In genomic region chr17:49951491-49951855, GRCm38 (mm10) we compare ENCODE assay signal across 7 mouse cellular contexts.
A peak's percentile ranks its signal among the peaks of the same experiment; 100 is the strongest.
DNase-seq lines count a peak whose midpoint lies in the region; ATAC-seq lines count a peak whose summit lies in the region.

No protein-coding gene starts in this region.

- ATAC-seq in megakaryocyte, adult 5-6 weeks (ENCODE audit: poor library complexity, severe bottlenecking): peak; percentile 74

- DNase-seq in adrenal gland, postnatal 14 days: peak; percentile 82
- peak; percentile 88 for DNase-seq in embryo, embryonic 10 days (ENCODE audit: low spot score)
- peak; percentile 84 for DNase-seq in gastrocnemius, postnatal 10 days
- peak; percentile 73 for DNase-seq in hindlimb bud, embryonic 11.5 days (ENCODE audit: extremely low spot score, low read depth, low spot score)
- peak; percentile 81 to 88 for DNase-seq in left cerebral cortex, adult 18-20 months (ENCODE audit: low spot score in 2 of 2)
- DNase-seq in right cerebral cortex, postnatal 25 days: peak; percentile 70

Comparison
In these comparisons a context has a peak if more than half of its experiments do, and no peak if none do; other contexts are left out.
1. Peak in every context shown above with its lines: DNase-seq and ATAC-seq.